Mouse (Mus musculus) hindbrain, embryonic 10.5 days (tissue): ENCODE measurements at regions not wholly inside any gene's neighbourhood (a gene's known extent, or its start where the extent isn't known, plus 50 kb on each side); places are given as distances from the start of the nearest gene placed in this dataset.

ENCODE experiments used
- DNase-seq: peaks from one replicate; pipeline ENCODE4 v3.0.0-alpha.2; 2017; ENCODE audit warnings: low spot score
- H3K27ac ChIP-seq: fragments of 300-500 bp; sonication (generic); 2 replicates; pipeline ENCODE4 v1.5.1; 2016; ENCODE audit warnings: mild to moderate bottlenecking, moderate library complexity
- H3K27me3 ChIP-seq: fragments of 300-500 bp; sonication (generic); 2 replicates; pipeline ENCODE4 v1.6.1; 2016; ENCODE audit warnings: mild to moderate bottlenecking; ENCODE audit not compliant: poor library complexity, insufficient read depth, severe bottlenecking
- H3K36me3 ChIP-seq: fragments of 300-500 bp; sonication (generic); 2 replicates; pipeline ENCODE4 v1.6.1; 2016; ENCODE audit warnings: mild to moderate bottlenecking, moderate library complexity
- H3K4me1 ChIP-seq: fragments of 300-500 bp; sonication (generic); replicated peaks from 2 replicates; pipeline ENCODE4 v1.6.1; 2016; ENCODE audit warnings: mild to moderate bottlenecking
- H3K4me3 ChIP-seq: fragments of 300-500 bp; sonication (generic); 2 replicates; pipeline ENCODE4 v1.5.1; 2016; ENCODE audit warnings: mild to moderate bottlenecking, moderate library complexity
- H3K9me3 ChIP-seq: fragments of 300-500 bp; sonication (generic); 2 replicates; pipeline ENCODE4 v1.6.1; 2016; ENCODE audit warnings: mild to moderate bottlenecking, moderate library complexity
- WGBS: fragments of 180-500 bp; shearing (Covaris S2); methylation state at CpG from one replicate; pipeline ENCODE4 v1.1.7; 2016; 5-methylcytosine and 5-hydroxymethylcytosine counted together

DNA sequence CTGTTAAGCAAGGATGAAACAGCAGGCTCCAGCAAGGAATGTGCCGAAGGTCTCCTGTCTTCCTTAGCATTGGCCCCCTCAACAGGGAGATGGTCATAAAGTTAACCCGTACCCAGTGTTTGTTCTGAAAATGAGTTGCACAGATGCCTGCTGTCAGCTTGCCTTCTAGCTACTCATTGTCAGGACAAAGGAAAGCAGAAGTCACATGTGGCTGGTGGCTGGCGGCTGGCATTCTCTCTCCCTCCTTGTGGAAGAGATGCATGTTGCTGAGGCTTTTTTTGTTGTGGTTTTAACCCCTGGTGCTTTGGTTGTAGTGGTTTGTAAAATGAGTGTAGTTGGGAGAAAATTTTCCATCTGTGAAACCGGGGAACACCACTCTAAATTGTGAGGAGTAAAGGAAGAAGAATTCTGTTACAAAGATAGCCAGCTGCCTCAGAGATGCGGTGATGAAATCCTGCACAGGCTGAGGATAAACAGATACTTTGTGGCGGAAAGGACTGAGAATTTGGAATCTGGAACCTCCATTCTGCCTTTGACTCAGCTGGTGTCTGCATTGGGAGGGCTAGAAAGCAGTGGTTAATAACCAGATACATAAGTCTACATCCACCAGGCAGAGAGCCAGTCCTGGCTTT lies 220.2 kb downstream of the Snx13 start:
- no peaks in the 10 kb centered on the region for H3K36me3 ChIP-seq
- H3K27ac ChIP-seq, result no peak overlapping the region
- no peaks in the 10 kb centered on the region for H3K27me3 ChIP-seq
- H3K4me3 ChIP-seq, result no peak overlapping the region
- no peaks in the 10 kb centered on the region for H3K9me3 ChIP-seq
- 69% methylated on average over 6 of the region's 6 CpGs for WGBS
- no peak for DNase-seq
- no peaks in the 10 kb centered on the region for H3K4me1 ChIP-seq

DNA sequence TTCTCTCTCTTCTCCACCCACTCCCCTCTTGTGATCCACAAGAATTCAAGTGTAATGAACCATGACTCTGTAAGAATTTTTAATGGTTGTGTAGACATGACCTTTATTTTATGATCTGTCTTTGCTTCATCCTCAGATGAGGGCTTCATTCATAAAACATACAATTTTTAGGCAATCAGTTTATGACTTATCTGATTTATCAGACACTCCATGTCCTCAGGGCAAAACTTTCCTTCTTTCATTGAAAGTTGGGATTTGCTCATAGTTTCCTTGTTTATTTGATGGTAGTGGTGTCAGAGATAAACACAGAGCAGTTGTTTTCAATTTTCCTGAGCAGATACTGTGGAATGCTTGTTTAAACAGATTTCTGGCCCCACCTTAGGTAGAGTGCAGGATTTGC lies 212.8 kb downstream of the Snx13 start:
- no peaks in the 10 kb centered on the region for H3K36me3 ChIP-seq
- H3K27ac ChIP-seq, result no peak overlapping the region
- H3K9me3 ChIP-seq, result no peaks in the 10 kb centered on the region
- H3K4me1 ChIP-seq, result no peaks in the 10 kb centered on the region
- DNase-seq, result no peak
- no peak overlapping the region for H3K4me3 ChIP-seq
- H3K27me3 ChIP-seq, result no peaks in the 10 kb centered on the region

DNA sequence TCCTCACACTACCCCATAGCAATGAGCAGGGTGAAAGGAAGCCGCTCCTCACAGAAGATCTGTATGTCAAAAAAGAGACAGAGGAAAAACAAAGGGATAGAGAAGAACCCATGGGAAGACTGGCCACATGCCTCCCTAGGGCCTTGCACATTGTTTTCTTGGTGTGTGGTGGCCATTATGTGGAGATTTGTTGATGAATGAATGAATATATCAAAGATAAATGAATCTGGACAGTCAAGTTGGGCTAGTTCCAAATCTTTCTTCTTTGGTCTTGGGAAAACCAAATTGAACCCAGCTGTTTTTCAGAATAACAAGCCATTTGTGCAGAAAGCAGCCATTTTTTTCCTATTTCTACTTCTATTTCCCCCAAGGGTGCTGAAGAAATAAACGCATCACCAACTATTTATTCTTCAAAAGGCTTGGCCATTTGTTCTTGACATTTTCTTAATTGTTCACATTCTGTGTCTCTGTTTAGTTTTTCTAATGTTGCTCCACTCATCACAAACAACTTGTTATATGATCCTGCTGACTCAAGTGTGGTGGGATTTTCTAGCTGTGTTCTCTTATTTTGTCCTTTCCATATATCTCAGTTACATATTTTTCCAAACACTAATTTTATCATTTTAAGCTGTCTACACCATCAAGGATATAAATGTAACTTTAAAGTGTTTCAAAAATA lies 208.9 kb downstream of the Snx13 start:
- Histone ChIP-seq H3K36me3 (no peaks in the 10 kb centered on the region), H3K27me3 (no peaks in the 10 kb centered on the region), H3K4me3 (no peak overlapping the region), H3K9me3 (peaks cover 5% of the 10 kb centered on the region; the same call in 1 of the 2 replicates), H3K4me1 (no peaks in the 10 kb centered on the region), H3K27ac (no peak overlapping the region)
- DNase-seq, result no peak
- 84% methylated on average over 2 of the region's 2 CpGs for WGBS

DNA sequence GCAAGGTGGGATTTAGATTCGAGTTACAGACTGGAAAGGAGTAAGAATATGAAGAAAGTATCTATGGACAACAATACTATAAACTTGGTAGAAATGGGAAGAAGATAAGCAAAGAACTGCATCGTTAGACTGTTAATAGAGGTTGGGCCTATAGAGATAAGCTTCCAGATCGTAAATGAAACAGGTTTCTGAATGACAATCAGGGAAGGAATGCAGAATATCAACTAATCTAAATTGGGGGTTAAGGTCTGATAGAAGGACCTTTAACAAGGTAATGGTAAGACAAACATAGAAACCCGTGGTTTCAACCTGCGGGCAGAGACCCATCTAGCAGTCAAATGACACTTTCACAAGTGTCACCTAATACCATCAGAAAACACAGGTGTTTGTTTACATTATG lies 201.5 kb downstream of the Snx13 start:
- WGBS, result 87% methylated on average over 5 of the region's 5 CpGs
- no peaks in the 10 kb centered on the region for H3K4me1 ChIP-seq
- H3K27me3 ChIP-seq, result no peaks in the 10 kb centered on the region

DNA sequence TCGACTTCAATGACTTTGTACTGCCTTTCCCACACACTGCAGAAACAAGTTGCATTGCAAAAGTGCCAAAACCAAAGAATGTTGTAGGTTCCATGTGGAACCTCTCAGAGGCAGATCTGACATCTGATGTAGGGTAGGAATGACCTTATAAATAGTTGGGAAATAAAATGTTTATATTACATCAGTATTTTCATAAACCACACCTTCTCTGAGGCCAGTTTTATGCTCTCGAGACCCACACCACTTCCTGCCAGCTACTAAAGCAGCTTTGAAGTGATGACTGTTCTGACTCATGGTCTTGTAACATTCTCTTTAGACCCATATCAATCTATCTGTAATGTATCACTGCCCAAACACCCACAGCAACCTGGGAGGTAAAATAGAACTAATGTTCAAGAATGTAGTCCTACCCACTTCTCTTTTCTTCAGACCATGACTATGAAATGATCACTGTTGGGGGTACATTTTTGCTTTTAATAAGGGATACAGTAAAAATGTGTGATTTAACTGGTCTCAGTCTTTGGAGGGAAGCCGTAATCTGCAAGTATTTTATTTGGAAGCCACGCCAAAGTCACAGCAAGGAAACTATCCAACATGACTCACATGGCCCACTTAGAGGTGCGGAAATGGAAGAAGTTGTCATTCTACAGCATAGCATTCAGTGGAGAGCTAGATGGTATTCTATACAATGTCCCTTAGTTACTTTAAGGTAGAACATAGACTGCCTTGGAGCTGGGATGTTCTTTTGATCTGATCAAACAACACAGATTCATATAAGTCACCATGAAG lies 199.4 kb downstream of the Snx13 start:
- H3K4me3 ChIP-seq, result no peak overlapping the region
- no peaks in the 10 kb centered on the region for H3K36me3 ChIP-seq
- 89% methylated on average over 5 of the region's 5 CpGs for WGBS
- H3K27ac ChIP-seq, result no peak overlapping the region
- DNase-seq, result no peak
- no peaks in the 10 kb centered on the region for H3K4me1 ChIP-seq
- H3K27me3 ChIP-seq, result no peaks in the 10 kb centered on the region
- no peaks in the 10 kb centered on the region for H3K9me3 ChIP-seq

More for the DNA sequence above, 201.5 kb downstream of the Snx13 start:
- no peak for DNase-seq
- Histone ChIP-seq H3K9me3 (peaks cover 4% of the 10 kb centered on the region; the same call in 1 of the 2 replicates), H3K27ac (no peak overlapping the region), H3K36me3 (no peaks in the 10 kb centered on the region), H3K4me3 (no peak overlapping the region)

DNA sequence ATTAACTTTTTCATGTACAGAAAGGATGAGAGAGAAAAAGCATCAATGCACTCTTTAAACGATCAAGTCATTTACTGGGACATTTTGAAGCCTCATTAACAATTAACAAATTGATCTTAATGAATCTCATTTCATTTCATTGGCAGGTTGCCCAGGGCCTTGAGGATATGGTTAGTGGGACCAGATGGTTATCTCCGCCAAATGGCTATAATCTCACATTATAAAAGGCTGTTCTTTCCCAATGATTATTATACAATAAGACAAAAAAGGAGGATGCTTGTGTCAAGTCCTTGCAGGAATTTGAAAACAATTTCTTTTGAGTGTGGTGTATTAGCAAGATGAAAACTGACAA lies 185.3 kb downstream of the Snx13 start:
- no peak overlapping the region for H3K4me3 ChIP-seq
- 84% methylated on average over 2 of the region's 2 CpGs for WGBS
- no peak for DNase-seq

DNA sequence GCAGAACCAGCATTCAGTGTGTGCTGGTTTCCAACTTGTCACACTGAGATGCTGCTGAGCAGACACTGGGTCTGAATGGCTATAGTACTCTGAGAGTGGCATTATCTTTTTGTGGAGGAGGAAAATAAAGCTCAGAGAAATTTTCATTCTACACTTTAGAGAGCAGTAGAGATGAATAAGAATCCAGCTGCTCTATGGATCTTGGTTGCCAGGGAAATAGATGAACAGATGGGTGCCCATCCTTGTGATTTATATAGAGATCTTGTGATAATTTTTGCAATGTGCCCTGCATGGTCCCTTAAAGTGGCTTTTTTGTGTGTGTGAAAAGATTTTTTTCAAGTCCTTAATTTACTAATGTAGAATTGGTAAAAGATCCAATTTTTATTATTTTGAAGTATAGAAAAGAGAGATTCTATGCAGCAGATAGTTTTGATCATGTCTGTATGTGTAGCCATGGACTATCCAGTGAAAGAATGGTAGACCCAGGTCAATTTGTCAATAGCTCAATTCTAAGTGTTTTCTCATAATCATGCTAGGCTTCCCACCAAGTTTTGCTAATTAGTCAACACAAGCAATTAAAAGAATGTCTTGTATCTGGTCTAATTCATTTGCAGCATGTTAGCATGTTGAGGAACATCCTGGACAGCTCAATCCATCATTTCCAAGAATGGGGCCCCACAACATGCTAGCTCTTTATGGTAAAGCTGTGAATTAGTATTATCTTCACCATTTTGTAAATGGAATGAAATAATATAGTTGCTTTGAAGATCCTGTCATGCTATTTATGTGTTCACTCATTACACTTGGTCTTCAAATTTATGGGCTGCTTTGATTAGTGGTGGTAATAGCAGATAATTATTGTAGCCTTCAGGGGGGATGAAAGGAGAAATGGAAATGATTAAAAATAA lies 184.7 kb downstream of the Snx13 start:
- DNase-seq, result no peak
- no peaks in the 10 kb centered on the region for H3K9me3 ChIP-seq
- no peaks in the 10 kb centered on the region for H3K4me1 ChIP-seq
- H3K4me3 ChIP-seq, result no peak overlapping the region
- H3K27me3 ChIP-seq, result no peaks in the 10 kb centered on the region
- H3K27ac ChIP-seq, result no peak overlapping the region
- H3K36me3 ChIP-seq, result no peaks in the 10 kb centered on the region

More for the DNA sequence above, 185.3 kb downstream of the Snx13 start:
- H3K27me3 ChIP-seq, result no peaks in the 10 kb centered on the region
- H3K36me3 ChIP-seq, result no peaks in the 10 kb centered on the region
- no peaks in the 10 kb centered on the region for H3K4me1 ChIP-seq
- no peaks in the 10 kb centered on the region for H3K9me3 ChIP-seq
- H3K27ac ChIP-seq, result no peak overlapping the region

DNA sequence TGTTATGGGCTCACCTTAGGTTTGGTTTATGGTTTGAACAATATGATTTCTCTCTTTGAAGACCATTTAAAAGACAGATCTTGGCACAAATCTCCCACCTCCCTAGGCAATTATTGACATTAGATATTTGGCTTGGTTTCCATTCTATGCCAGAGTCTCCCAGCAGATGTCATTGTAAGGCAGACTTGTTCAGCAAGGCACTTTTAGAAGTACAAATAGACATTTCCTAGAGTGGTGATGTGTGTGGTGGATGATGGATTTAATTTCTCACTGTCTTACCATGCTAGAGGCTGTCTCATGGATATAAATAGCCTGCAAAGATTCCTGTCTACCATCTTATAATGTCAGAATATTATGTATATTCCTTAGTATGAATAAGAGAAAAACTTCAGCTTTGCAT lies 173.4 kb downstream of the Snx13 start:
- DNase-seq, result no peak
- Histone ChIP-seq H3K9me3 (no peaks in the 10 kb centered on the region), H3K4me3 (no peak overlapping the region), H3K4me1 (no peaks in the 10 kb centered on the region), H3K36me3 (no peaks in the 10 kb centered on the region), H3K27ac (no peak overlapping the region), H3K27me3 (no peaks in the 10 kb centered on the region)

DNA sequence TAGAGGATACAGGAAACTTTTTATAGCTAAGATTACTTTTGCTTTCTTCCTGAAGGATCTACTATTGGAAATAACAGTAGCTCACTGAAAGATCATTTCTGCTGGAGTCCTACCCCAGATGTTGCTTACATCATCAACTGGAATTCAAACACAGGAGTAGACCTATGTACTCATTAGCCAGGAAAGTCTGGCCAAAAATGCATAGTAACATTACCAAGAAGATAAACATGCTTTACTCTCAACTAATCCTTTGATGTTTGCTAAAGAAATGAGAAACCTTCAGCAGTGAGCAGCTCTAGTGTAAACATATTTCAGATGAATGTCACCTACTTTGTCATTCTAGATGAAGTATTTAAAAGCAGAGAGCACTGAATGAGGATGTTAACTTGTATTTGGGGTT lies 173.0 kb downstream of the Snx13 start:
- no peak for DNase-seq
- Histone ChIP-seq H3K4me1 (no peaks in the 10 kb centered on the region), H3K27me3 (no peaks in the 10 kb centered on the region), H3K36me3 (no peaks in the 10 kb centered on the region), H3K4me3 (no peak overlapping the region), H3K27ac (no peak overlapping the region), H3K9me3 (no peaks in the 10 kb centered on the region)

DNA sequence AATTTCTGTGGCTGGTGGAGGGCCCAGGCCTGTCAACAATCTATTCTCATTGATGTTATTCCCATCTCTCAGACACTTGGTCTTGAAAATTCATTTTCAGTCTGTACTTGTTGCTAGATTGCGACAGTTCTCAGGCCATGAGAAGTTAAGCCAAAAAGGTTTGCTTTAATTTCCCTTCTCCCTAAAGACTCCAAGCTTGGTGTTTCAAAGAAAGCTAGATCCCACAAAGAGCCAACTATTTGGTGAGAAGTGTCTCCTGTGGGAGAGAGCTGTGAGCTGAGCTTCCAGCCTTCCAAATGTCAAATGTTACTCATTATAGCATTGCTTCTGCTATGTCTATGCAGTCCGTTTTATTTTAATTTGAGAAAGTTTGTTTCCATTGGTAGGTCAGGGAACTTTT lies 169.7 kb downstream of the Snx13 start:
- Histone ChIP-seq H3K27ac (no peak overlapping the region), H3K27me3 (no peaks in the 10 kb centered on the region), H3K4me1 (no peaks in the 10 kb centered on the region), H3K9me3 (no peaks in the 10 kb centered on the region), H3K36me3 (no peaks in the 10 kb centered on the region), H3K4me3 (no peak overlapping the region)
- no peak for DNase-seq
- WGBS, result 92% methylated on average over 2 of the region's 2 CpGs

DNA sequence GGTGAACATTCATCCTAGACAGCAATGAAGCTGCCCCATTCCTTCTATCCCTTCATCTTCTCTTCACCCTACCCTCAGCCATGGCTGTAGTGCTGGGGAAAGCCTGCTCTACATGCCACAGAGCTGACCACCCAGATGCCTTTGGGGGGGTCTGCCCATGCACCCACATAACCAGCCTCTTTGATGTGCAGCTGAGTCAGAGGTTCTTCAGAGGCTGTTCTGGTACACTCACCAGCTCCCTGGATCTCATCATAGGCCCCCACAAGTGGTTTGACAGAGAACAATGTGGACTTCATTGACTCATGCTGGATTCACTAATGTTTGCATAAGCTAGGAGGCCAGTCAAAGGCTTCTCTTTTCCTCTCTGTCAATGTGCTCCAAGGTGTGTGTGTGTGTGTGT lies 162.4 kb downstream of the Snx13 start:
- no peak for DNase-seq
- Histone ChIP-seq H3K36me3 (no peaks in the 10 kb centered on the region), H3K27ac (no peak overlapping the region), H3K4me1 (no peaks in the 10 kb centered on the region), H3K4me3 (no peak overlapping the region), H3K27me3 (no peaks in the 10 kb centered on the region), H3K9me3 (no peaks in the 10 kb centered on the region)

DNA sequence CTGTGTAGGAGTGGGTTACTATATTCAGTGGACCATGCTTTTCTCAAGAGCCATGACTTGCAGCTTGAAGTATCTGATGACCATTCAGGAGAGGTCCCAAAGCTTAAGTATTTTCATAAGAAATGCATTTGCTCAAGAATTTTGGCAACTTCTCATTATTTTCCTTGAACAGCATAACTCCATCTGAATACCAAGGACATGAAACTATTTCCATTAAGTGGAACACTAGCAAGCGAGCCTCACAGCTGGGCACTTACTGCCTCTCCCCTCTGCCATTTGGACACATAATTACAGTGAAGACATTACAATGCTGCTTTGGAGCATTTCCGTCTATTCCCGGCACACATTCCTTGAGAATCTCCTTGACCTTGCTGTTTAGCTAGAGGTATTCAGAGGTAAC lies 160.6 kb downstream of the Snx13 start:
- WGBS, result 86% methylated on average over 3 of the region's 3 CpGs
- DNase-seq, result no peak
- no peaks in the 10 kb centered on the region for H3K27me3 ChIP-seq
- no peaks in the 10 kb centered on the region for H3K9me3 ChIP-seq
- H3K4me3 ChIP-seq, result no peak overlapping the region
- no peaks in the 10 kb centered on the region for H3K36me3 ChIP-seq
- H3K4me1 ChIP-seq, result no peaks in the 10 kb centered on the region
- H3K27ac ChIP-seq, result no peak overlapping the region

DNA sequence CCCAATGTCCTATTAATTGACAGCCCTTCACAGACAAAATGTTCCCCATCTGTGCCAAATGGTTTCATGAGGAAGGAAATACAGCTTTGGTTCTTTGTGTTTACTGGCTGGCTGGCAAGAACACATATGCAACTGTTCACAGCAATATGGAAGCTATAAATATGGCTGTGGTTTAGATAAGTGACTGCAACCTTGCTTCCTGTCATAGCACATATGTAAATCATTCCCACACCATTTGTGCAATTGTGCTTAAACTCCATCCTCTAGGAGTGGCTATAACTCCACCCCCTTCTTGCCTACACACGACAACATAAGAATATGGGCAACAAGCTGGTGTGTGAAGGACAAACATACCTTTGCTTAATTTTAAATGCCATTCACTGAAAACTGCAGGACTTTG lies 156.4 kb downstream of the Snx13 start:
- Histone ChIP-seq H3K27me3 (no peaks in the 10 kb centered on the region), H3K4me3 (no peak overlapping the region), H3K27ac (no peak overlapping the region), H3K36me3 (no peaks in the 10 kb centered on the region), H3K9me3 (no peaks in the 10 kb centered on the region), H3K4me1 (no peaks in the 10 kb centered on the region)
- 89% methylated on average over 1 of the region's 1 CpGs for WGBS
- DNase-seq, result no peak
